Mouse (Mus musculus) kidney, adult 2 months (tissue): ENCODE results near the gene Fmc1. TPM values are rescaled to one million over a fixed set of nuclear protein-coding genes. Genes with fewer than 3 reads are reported as not detected.
A peak's percentile ranks its signal among the peaks of the same experiment; 100 is the strongest.
"Not testable (repeated sequence)": the region's sequence is repeated elsewhere in the genome, so short reads cannot be mapped to it uniquely, and the experiment has no call there.

ENCODE experiments used
- DNase-seq: peaks from one replicate; pipeline ENCODE4 v3.0.0; 2021
- H3K27ac ChIP-seq: fragments of 200-500 bp; 2 replicates; pipeline ENCODE4 v1.5.1; 2012; ENCODE audit warnings: low read depth, low read length, control low read depth, inconsistent platforms; ENCODE audit not compliant: insufficient read depth
- H3K27me3 ChIP-seq: fragments of 200-500 bp; replicated peaks from 2 replicates; pipeline ENCODE4 v1.6.1; 2012; ENCODE audit warnings: mild to moderate bottlenecking, moderate library complexity, low read length, inconsistent platforms; ENCODE audit not compliant: control insufficient read depth, insufficient read depth
- H3K36me3 ChIP-seq: fragments of 200-500 bp; 2 replicates; pipeline ENCODE4 v1.6.1; 2012; ENCODE audit warnings: mild to moderate bottlenecking, moderate library complexity, low read length, inconsistent platforms; ENCODE audit not compliant: control insufficient read depth, insufficient read depth
- H3K4me1 ChIP-seq: fragments of 200-500 bp; 2 replicates; pipeline ENCODE4 v1.6.1; 2011; ENCODE audit warnings: low read length; ENCODE audit not compliant: control insufficient read depth, insufficient read depth
- H3K4me3 ChIP-seq: fragments of 200-500 bp; 2 replicates; pipeline ENCODE4 v1.5.1; 2011; ENCODE audit warnings: mild to moderate bottlenecking, low read depth, low read length, control low read depth; ENCODE audit not compliant: insufficient read depth
- CTCF ChIP-seq: fragments of 200-500 bp; conservative IDR thresholded peaks from 2 replicates; pipeline ENCODE4 v1.5.1; 2011; ENCODE audit warnings: low read depth, mild to moderate bottlenecking, control low read depth, low read length, moderate library complexity, mixed read lengths; ENCODE audit not compliant: insufficient read depth, insufficient read length
- POLR2A ChIP-seq: fragments of 200-500 bp; IDR thresholded peaks from one replicate; pipeline ENCODE4 v1.6.1; 2011; ENCODE audit warnings: low read depth, low read length, control low read depth
- WGBS: fragments of 180-500 bp; shearing (Covaris S2); methylation state at CpG from one replicate; pipeline ENCODE4 v1.1.7; 2018; 5-methylcytosine and 5-hydroxymethylcytosine counted together
- polyA plus RNA-seq: library from polyadenylated mRNA; depleted of rRNA; stranded (reverse); fragments of >200 nt; gene quantifications from 2 replicates; pipeline ENCODE4 v1.2.3, GENCODE M21; 2012

Gene Fmc1
- polyA plus RNA-seq, 1 experiment = 572 TPM

GRCm38 (mm10) chr6:38531211-38531820, 2.0 kb upstream of the Fmc1 start:
- DNase-seq = peak; percentile 66
- TF ChIP-seq CTCF (peak; percentile 62), POLR2A (no peak)
- no peaks in the 10 kb centered on the region for H3K27me3 ChIP-seq
- no peaks in the 10 kb centered on the region for H3K36me3 ChIP-seq
- H3K4me1 ChIP-seq = peaks cover 4% of the 10 kb centered on the region; the same call in 1 of the 2 replicates
- H3K27ac ChIP-seq = no peak overlapping the region
- whole genome bisulfite sequencing = 49% methylated on average over 5 of the region's 5 CpGs
- no peak overlapping the region for H3K4me3 ChIP-seq

- WGBS = 7% methylated on average over 25 of the region's 25 CpGs
- TF ChIP-seq CTCF (no peak), POLR2A (no peak)
- Histone ChIP-seq H3K27ac (peak overlapping the region; percentile 72), H3K4me3 (peak overlapping the region; percentile 64), H3K4me1 (peaks cover 4% of the 10 kb centered on the region; the same call in 1 of the 2 replicates), H3K36me3 (no peaks in the 10 kb centered on the region), H3K27me3 (no peaks in the 10 kb centered on the region)
- DNase-seq = no peak
Measured at GRCm38 (mm10) chr6:38532500-38533420, 542 bp upstream of the Fmc1 start.

- WGBS = under 1% methylated on average over 53 of the region's 53 CpGs
- TF ChIP-seq CTCF = peak; percentile 91
- peak; percentile 55 for TF ChIP-seq POLR2A
- peak; percentile 97 for DNase-seq
- Histone ChIP-seq H3K4me1 (peaks cover 4% of the 10 kb centered on the region; the same call in 1 of the 2 replicates), H3K4me3 (peak overlapping the region; percentile 91), H3K36me3 (no peaks in the 10 kb centered on the region), H3K27me3 (no peaks in the 10 kb centered on the region), H3K27ac (peak overlapping the region; percentile 98)
Measured at GRCm38 (mm10) chr6:38534640-38535365, 1.5 kb downstream of the Fmc1 start.

- TF ChIP-seq CTCF (no peak), POLR2A (no peak)
- DNase-seq = no peak
- Histone ChIP-seq H3K36me3 (no peaks in the 10 kb centered on the region), H3K27me3 (no peaks in the 10 kb centered on the region), H3K4me1 (peaks cover 4% of the 10 kb centered on the region; the same call in 1 of the 2 replicates), H3K4me3 (peak overlapping the region; percentile 91), H3K27ac (peak overlapping the region; percentile 97)
- WGBS = 1% methylated on average over 9 of the region's 9 CpGs
Measured at GRCm38 (mm10) chr6:38535366-38535690, 2.0 kb downstream of the Fmc1 start.

GRCm38 (mm10) chr6:38535788-38536187, 2.5 kb downstream of the Fmc1 start:
- 43% methylated on average over 1 of the region's 1 CpGs for whole genome bisulfite sequencing
- Histone ChIP-seq H3K4me3 (no peak overlapping the region), H3K36me3 (no peaks in the 10 kb centered on the region), H3K27me3 (no peaks in the 10 kb centered on the region), H3K27ac (no peak overlapping the region), H3K4me1 (peaks cover 4% of the 10 kb centered on the region; the same call in 1 of the 2 replicates)
- no peak for DNase-seq
- TF ChIP-seq CTCF (no peak), POLR2A (no peak)

- H3K4me3 ChIP-seq, DNase-seq, H3K36me3 ChIP-seq, H3K27ac ChIP-seq, H3K4me1 ChIP-seq, H3K27me3 ChIP-seq: not testable (repeated sequence)
- WGBS = 98% methylated on average over 4 of the region's 5 CpGs
Measured at GRCm38 (mm10) chr6:38544141-38544540, 10.8 kb downstream of the Fmc1 start.

- not testable (repeated sequence) for DNase-seq, H3K4me3 ChIP-seq, H3K27me3 ChIP-seq, H3K4me1 ChIP-seq, H3K27ac ChIP-seq, H3K36me3 ChIP-seq
- 54% methylated on average over 2 of the region's 2 CpGs for WGBS
Measured at GRCm38 (mm10) chr6:38547005-38547404, 13.7 kb downstream of the Fmc1 start.
